Mouse (Mus musculus) thymus, adult 2 months (tissue): ENCODE data around the gene Iglon5.

Experiments
- CTCF ChIP-seq: fragments of 200-500 bp; IDR thresholded peaks from 2 replicates; pipeline ENCODE4 v1.5.1; 2012; ENCODE audit warnings: mild to moderate bottlenecking, control low read depth, low read length, moderate library complexity, borderline replicate concordance; ENCODE audit not compliant: control insufficient read depth, poor library complexity, insufficient read depth; ENCODE audit errors: extremely low read depth
- POLR2A ChIP-seq: fragments of 200-500 bp; IDR thresholded peaks from 2 replicates; pipeline ENCODE4 v1.6.1; 2012; ENCODE audit warnings: mild to moderate bottlenecking, low read length, control low read depth, moderate library complexity; ENCODE audit not compliant: control insufficient read depth, poor library complexity, insufficient read depth; ENCODE audit errors: extremely low read depth

DNA sequence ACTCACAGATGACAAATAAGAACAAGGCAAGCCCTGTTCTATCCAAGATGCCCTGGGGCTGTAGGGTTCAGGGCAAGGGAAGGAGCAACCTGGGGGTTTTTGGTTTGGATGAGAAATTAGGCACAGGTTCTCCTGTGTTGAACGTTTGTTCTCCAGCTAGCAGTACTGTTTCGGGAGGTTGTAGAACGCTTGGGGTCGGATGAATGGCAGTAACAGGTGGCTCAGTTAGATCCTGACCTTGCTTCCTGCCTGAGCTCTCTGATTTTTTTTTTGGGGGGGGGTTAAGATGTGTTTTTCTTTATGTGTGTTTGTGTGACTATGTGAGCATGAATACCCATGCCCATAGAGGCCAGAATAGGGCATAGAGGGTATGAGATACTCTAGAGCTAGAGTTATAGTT, 22.6 kb upstream of the Iglon5 start:
- no peak for TF ChIP-seq POLR2A
- no peak for TF ChIP-seq CTCF
